Comparison of ENCODE assay signal across 8 mouse cellular contexts in the genomic region with DNA sequence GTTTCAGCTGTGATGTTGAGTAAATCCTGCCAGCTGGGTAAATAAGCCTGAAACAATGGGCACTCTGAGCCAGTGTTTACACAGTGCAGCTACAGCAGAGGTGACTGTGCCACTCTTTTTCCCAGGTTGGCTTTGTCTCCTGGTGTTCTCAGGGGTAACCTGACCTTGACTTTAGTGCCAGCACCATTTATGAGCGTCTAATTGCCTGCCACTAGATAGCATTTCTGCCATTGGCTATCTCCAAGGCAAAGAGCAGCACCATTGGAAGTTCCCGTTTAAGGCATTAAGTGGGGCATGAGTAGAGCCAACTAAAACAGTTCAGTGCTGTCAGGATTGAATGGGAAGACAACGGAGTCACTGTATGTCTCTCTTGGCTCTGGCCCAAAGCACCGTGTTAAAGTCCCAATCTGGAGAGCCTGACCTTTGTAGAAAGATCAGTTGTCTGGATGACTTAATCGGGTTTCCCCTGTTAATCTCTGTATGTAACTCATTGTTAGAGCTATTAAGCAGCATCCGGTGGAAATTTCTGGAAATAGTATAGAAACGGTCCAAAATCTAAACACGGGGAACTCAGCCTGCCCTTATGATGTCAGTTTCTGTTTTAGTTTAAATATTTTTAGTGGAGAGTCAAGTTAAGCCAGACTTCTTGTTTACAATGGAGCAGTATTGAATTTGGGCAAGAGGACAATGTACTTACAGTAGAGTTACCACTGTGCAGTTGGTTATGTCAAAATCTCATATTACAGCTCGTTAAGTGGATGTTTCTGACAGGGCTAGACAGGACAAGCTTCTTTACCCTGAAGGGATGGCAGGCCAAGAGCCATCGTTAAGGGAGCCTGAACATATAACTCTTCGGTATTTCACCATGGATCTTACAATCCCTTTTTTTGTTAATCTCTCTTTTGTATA. TPM values are rescaled to one million over a fixed set of nuclear protein-coding genes. Genes with fewer than 3 reads are reported as not detected.
DNase-seq lines count a peak whose midpoint lies in the region; ATAC-seq and TF ChIP-seq lines count a peak whose summit lies in the region.

No protein-coding gene starts in this region.

- H3K4me2 ChIP-seq in intestine, embryonic 15.5 days (replicated peaks), result peak overlapping the region; percentile 9; the same call in 1 of the 2 replicates
- H3K4me2 ChIP-seq in myocyte (ENCODE audit: low read depth), result peak overlapping the region; percentile 38

- ATAC-seq in intestine, embryonic 15.5 days, result peak; percentile 93

- peak overlapping the region; percentile 59 for H3K27ac ChIP-seq in intestine, embryonic 15.5 days

- H3K9ac ChIP-seq in intestine, embryonic 15.5 days, result no peak overlapping the region

- H3K27me3 ChIP-seq in intestine, embryonic 15.5 days (replicated peaks), result no peaks in the 10 kb centered on the region
- no peaks in the 10 kb centered on the region for H3K27me3 ChIP-seq in myocyte (ENCODE audit: control insufficient read depth, insufficient read depth, insufficient read length)

- H3K79me2 ChIP-seq in myocyte (ENCODE audit: control insufficient read depth, insufficient read depth), result no peaks in the 10 kb centered on the region

- H3ac ChIP-seq in myocyte (ENCODE audit: control insufficient read depth, insufficient read length), result no peak overlapping the region

- peak; percentile 37 for DNase-seq in kidney, postnatal 10 days
- no peak for DNase-seq in kidney, postnatal 36 days
- DNase-seq in fat pad, adult 2 months (ENCODE audit: extremely low read depth, low read depth, low spot score), result peak; percentile 99
- no peak for DNase-seq in right cerebral cortex, postnatal 10 days (ENCODE audit: low spot score in 2 of 2)
- DNase-seq in gastrocnemius, adult 18-20 months (ENCODE audit: low spot score), result no peak
- DNase-seq in ovary, postnatal 10 days (ENCODE audit: low spot score), result no peak

- no peaks in the 10 kb centered on the region for H3K36me3 ChIP-seq in intestine, embryonic 15.5 days
- H3K36me3 ChIP-seq in myocyte (ENCODE audit: control insufficient read depth, insufficient read depth), result no peaks in the 10 kb centered on the region

- no peak overlapping the region for H3K4me3 ChIP-seq in intestine, embryonic 15.5 days (replicated peaks)
- no peak overlapping the region for H3K4me3 ChIP-seq in myocyte

- H3K4me1 ChIP-seq in intestine, embryonic 15.5 days (replicated peaks), result peaks cover 6% of the 10 kb centered on the region

- WGBS in intestine, embryonic 15.5 days, result 25% methylated on average over 11 of the region's 11 CpGs

- no peaks in the 10 kb centered on the region for H3K9me3 ChIP-seq in intestine, embryonic 15.5 days

- TF ChIP-seq POLR2A in myocyte (IDR thresholded peaks at IDR 0.05; ENCODE audit: insufficient read length, low read depth), result no peak

TF ChIP-seq in myocyte, 11 proteins besides CTCF, POLR2A, EP300 and RAD21:
- TF ChIP-seq TCF3 (IDR thresholded peaks at IDR 0.05; ENCODE audit: insufficient read length, low read depth) (no peak), MYOD1 (IDR thresholded peaks at IDR 0.05; ENCODE audit: control insufficient read depth in 1 of 3, insufficient read length in 2 of 3, low read depth in 2 of 3) (peak in 1 of 3 experiments; percentile 27)

RNA-seq across cellular contexts. Expression of gene Stat4, which starts 10.1 kb away (rescaled TPM):
- polyA plus RNA-seq in intestine, embryonic 15.5 days (2015; fragmentation: Nextera tagmentation; extraction: Ambion mirVana), result 1.2 and 1.7 TPM in 2 replicates
- polyA plus RNA-seq in myocyte (2012; fragmentation: generic; extraction: Trizol), result not detected
- total RNA-seq in gastrocnemius, adult 18-20 months (2021), result under 1 TPM; 0.17 to 0.18 TPM

Comparison
In these comparisons a context has a peak if more than half of its experiments do, and no peak if none do; other contexts are left out.
1. DNase-seq: peak in kidney, postnatal 10 days (single experiment) and fat pad, adult 2 months (single experiment); none in kidney, postnatal 36 days (0 of 2), right cerebral cortex, postnatal 10 days (0 of 2), gastrocnemius, adult 18-20 months (single experiment) and ovary, postnatal 10 days (single experiment).